Mouse (Mus musculus): ENCODE data around the gene Chn2.

DNA sequence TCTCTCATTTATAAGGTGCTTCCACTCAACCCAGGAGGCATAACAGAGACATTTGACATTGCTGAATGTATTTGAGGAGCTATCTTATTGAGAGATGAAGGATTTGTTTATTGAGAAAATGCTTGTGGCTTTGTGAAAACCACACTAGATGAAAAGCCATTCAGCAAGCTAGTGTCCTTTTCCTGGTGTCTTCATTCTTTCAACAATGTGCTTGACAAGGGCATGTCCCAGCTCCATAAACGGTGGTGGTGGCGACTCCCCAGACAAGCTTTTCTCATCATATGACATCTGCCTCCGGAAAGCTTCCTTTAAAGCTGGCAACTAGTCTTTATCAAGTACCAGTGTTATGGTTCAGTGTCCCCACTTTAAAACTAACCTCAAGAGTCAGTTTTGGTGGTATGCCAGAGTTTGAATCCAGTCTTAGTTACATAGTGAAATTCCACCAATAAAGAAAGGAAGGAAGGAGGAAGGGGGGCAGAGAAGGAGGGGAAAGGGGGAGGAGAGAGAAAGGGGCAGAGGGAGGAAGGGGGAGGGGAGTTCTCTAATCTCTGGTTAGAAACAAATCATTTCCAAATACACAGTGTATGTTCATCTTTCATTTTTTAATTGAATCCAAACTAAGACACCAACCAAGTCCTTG is 286.0 kb downstream of the Chn2 start, which contains the start of gene Prr15:
- no peak for TF ChIP-seq CTCF (IDR thresholded peaks at IDR 0.05 in 2 of 3, conservative IDR thresholded peaks at IDR 0.05 in 1 of 3; ENCODE audit: control insufficient read depth in 1 of 3, insufficient read depth in 1 of 3, low read depth in 2 of 3, low read length in 3 of 3, poor library complexity in 1 of 3, severe bottlenecking in 1 of 3)
- TF ChIP-seq TCF12 (IDR thresholded peaks at IDR 0.05; ENCODE audit: low read depth, low read length), result no peak
- TF ChIP-seq GATA1 (IDR thresholded peaks at IDR 0.05; ENCODE audit: low read depth, low read length), result no peak
- TF ChIP-seq MAZ (IDR thresholded peaks at IDR 0.05; ENCODE audit: low read depth, low read length), result no peak
- no peak for TF ChIP-seq MXI1 (IDR thresholded peaks at IDR 0.05; ENCODE audit: low read depth, low read length)
